In the genomic region with DNA sequence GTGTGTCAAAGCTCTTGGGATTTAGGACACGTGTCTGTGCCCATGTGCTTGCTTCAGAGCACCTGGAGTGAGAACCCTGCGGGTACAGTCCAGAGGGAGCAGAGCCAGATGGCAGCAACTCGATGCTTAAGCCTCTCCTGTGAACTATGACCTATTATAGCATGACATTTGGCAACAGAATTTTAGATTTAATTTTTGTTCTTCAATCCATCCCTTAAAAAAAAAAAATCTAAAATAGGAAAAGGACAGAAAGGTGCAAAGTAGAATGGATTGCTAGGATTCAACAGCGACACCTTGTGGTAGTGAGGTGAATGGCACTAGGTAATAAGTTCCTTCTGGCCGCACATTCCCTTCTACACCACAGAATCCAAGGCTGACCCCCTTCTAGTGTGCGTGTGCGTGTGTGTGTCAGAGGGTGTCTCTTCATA, we compare ENCODE assay signal across 9 mouse cellular contexts. TPM values are rescaled to one million over a fixed set of nuclear protein-coding genes. Genes with fewer than 3 reads are reported as not detected.
DNase-seq lines count a peak whose midpoint lies in the region; TF ChIP-seq lines count a peak whose summit lies in the region.
"Had no signal": no experiment of that assay in that cellular context is flagged by ENCODE, and none has a peak within 500 bp of the region (broad histone marks: within the 10 kb centered on the region; RNA-seq: fewer than 3 reads in every experiment).

No protein-coding gene starts in this region.

- DNase-seq in gastrocnemius, adult 2 months: peak; percentile 50
- no peak for DNase-seq in gastrocnemius, postnatal 25 days
- peak; percentile 31 for DNase-seq in WW6 (ENCODE audit: low read depth, low spot score)
- DNase-seq in cerebellum, postnatal 25 days: peak; percentile 62 to 83
- DNase-seq in gastrocnemius, postnatal 4 days (ENCODE audit: low spot score in 2 of 2): peak; percentile 35 to 50
- peak; percentile 39 to 82 for DNase-seq in layer of hippocampus, adult 18-20 months (ENCODE audit: low spot score in 2 of 2)
- peak; percentile 57 for DNase-seq in lung, postnatal 25 days (ENCODE audit: low spot score)
- DNase-seq in right cerebral cortex, postnatal 25 days: peak; percentile 58

- intact Hi-C loops in gastrocnemius, adult 2 months (cut with DNase I): loop anchor here (1.0 kb wide), 1 partner anchor 214 kb away; no protein-coding TSS in a partner anchor

- H3K4me3 ChIP-seq in gastrocnemius, adult 2 months: no peak overlapping the region
- H3K4me3 ChIP-seq: megakaryocyte, embryonic 14.5 days had no signal

- peak; percentile 91 for TF ChIP-seq CTCF in gastrocnemius, adult 2 months (IDR thresholded peaks at IDR 0.05)

- no peak overlapping the region for H3K27ac ChIP-seq in gastrocnemius, adult 2 months

RNA-seq across cellular contexts. Expression of a gene that starts 39.7 kb away (rescaled TPM):
- 100 to 1,000 TPM in 1 of 2 experiments, 10 to 100 TPM in 1; 86.8 to 134 TPM for total RNA-seq in gastrocnemius, adult 2 months (2021)
- total RNA-seq in gastrocnemius, postnatal 25 days (2021): 100 to 1,000 TPM; 110 TPM
- 10 to 100 TPM; 43.5 to 51.8 TPM for total RNA-seq in gastrocnemius, postnatal 4 days (2021)
- total RNA-seq in layer of hippocampus, adult 18-20 months (2021): 10 to 100 TPM; 40.9 to 42.0 TPM
